Mouse (Mus musculus): ENCODE measurements around the gene Ubac2.

Ubac2 gene

GRCm38 (mm10) chr14:121894511-121895135 lies 16.2 kb downstream of the Ubac2 start:
- DNase-seq (ENCODE audit: low read depth, low spot score), result no peak

GRCm38 (mm10) chr14:121895316-121895715 lies 16.9 kb downstream of the Ubac2 start:
- no peak for DNase-seq (ENCODE audit: low read depth, low spot score)

GRCm38 (mm10) chr14:121896126-121897090 lies 18.0 kb downstream of the Ubac2 start:
- DNase-seq (ENCODE audit: low read depth, low spot score), result no peak

- DNase-seq (ENCODE audit: low read depth, low spot score), result no peak
Observed at GRCm38 (mm10) chr14:121897773-121898172, 19.4 kb downstream of the Ubac2 start.

GRCm38 (mm10) chr14:121898509-121898908 lies 20.1 kb downstream of the Ubac2 start:
- no peak for DNase-seq (ENCODE audit: low read depth, low spot score)

GRCm38 (mm10) chr14:121899071-121899470 lies 20.7 kb downstream of the Ubac2 start:
- DNase-seq (ENCODE audit: low read depth, low spot score), result no peak

- no peak for DNase-seq (ENCODE audit: low read depth, low spot score)
Observed at GRCm38 (mm10) chr14:121901511-121901910, 23.1 kb downstream of the Ubac2 start.

GRCm38 (mm10) chr14:121903381-121903876 lies 25.0 kb downstream of the Ubac2 start:
- DNase-seq (ENCODE audit: low read depth, low spot score), result no peak

GRCm38 (mm10) chr14:121904754-121905153 lies 26.3 kb downstream of the Ubac2 start:
- no peak for DNase-seq (ENCODE audit: low read depth, low spot score)

- DNase-seq (ENCODE audit: low read depth, low spot score), result no peak
Observed at GRCm38 (mm10) chr14:121906341-121906991, 28.0 kb downstream of the Ubac2 start.

GRCm38 (mm10) chr14:121906992-121907681 lies 28.7 kb downstream of the Ubac2 start:
- DNase-seq (ENCODE audit: low read depth, low spot score), result no peak

GRCm38 (mm10) chr14:121909868-121910267 lies 31.4 kb downstream of the Ubac2 start:
- DNase-seq (ENCODE audit: low read depth, low spot score), result no peak

GRCm38 (mm10) chr14:121912501-121912900 lies 34.1 kb downstream of the Ubac2 start:
- no peak for DNase-seq (ENCODE audit: low read depth, low spot score)

GRCm38 (mm10) chr14:121915143-121915542 lies 36.7 kb downstream of the Ubac2 start:
- DNase-seq (ENCODE audit: low read depth, low spot score), result no peak

- no peak for DNase-seq (ENCODE audit: low read depth, low spot score)
Observed at GRCm38 (mm10) chr14:121915621-121916020, 37.2 kb downstream of the Ubac2 start, which contains the start of gene Gpr18. Gene Gpr18 (minus strand): TSS chr14:121915781.

GRCm38 (mm10) chr14:121916311-121917094 lies 38.1 kb downstream of the Ubac2 start:
- DNase-seq (ENCODE audit: low read depth, low spot score), result no peak

- no peak for DNase-seq (ENCODE audit: low read depth, low spot score)
Observed at GRCm38 (mm10) chr14:121918266-121918665, 39.8 kb downstream of the Ubac2 start.

- DNase-seq (ENCODE audit: low read depth, low spot score), result no peak
Observed at GRCm38 (mm10) chr14:121919752-121920151, 41.3 kb downstream of the Ubac2 start.

GRCm38 (mm10) chr14:121920511-121921124 lies 42.2 kb downstream of the Ubac2 start:
- no peak for DNase-seq (ENCODE audit: low read depth, low spot score)

GRCm38 (mm10) chr14:121922016-121922415 lies 43.6 kb downstream of the Ubac2 start:
- DNase-seq (ENCODE audit: low read depth, low spot score), result no peak
